Mouse (Mus musculus): ENCODE results near the gene Btbd3. TPM values are rescaled to one million over a fixed set of nuclear protein-coding genes. Genes with fewer than 3 reads are reported as not detected.

The Btbd3 gene
- total RNA-seq, 1 experiment from 2014 or later = 20.9 TPM

GRCm38 (mm10) chr2:138388591-138388990, 132.2 kb downstream of the Btbd3 start:
- DNase-seq = no peak

- DNase-seq = no peak
Measured at GRCm38 (mm10) chr2:138403046-138403445, 146.7 kb downstream of the Btbd3 start.

GRCm38 (mm10) chr2:138405753-138406528, 149.6 kb downstream of the Btbd3 start:
- no peak for DNase-seq

- no peak for DNase-seq
Measured at GRCm38 (mm10) chr2:138406703-138407102, 150.3 kb downstream of the Btbd3 start.

- no peak for DNase-seq
Measured at GRCm38 (mm10) chr2:138412537-138412936, 156.2 kb downstream of the Btbd3 start.

GRCm38 (mm10) chr2:138422321-138422720, 166.0 kb downstream of the Btbd3 start:
- no peak for DNase-seq

GRCm38 (mm10) chr2:138431991-138432390, 175.6 kb downstream of the Btbd3 start:
- DNase-seq = no peak

GRCm38 (mm10) chr2:138446466-138446865, 190.1 kb downstream of the Btbd3 start:
- no peak for DNase-seq

GRCm38 (mm10) chr2:138446943-138447342, 190.6 kb downstream of the Btbd3 start:
- DNase-seq = no peak

GRCm38 (mm10) chr2:138447681-138448080, 191.3 kb downstream of the Btbd3 start:
- DNase-seq = no peak

- no peak for DNase-seq
Measured at GRCm38 (mm10) chr2:138468046-138468572, 211.7 kb downstream of the Btbd3 start.

GRCm38 (mm10) chr2:138473407-138473806, 217.0 kb downstream of the Btbd3 start:
- DNase-seq = no peak

GRCm38 (mm10) chr2:138476486-138476885, 220.1 kb downstream of the Btbd3 start:
- DNase-seq = no peak

GRCm38 (mm10) chr2:138477278-138477677, 220.9 kb downstream of the Btbd3 start:
- DNase-seq = no peak

GRCm38 (mm10) chr2:138482541-138482940, 226.2 kb downstream of the Btbd3 start:
- no peak for DNase-seq

GRCm38 (mm10) chr2:138484871-138485270, 228.5 kb downstream of the Btbd3 start:
- no peak for DNase-seq

GRCm38 (mm10) chr2:138490688-138491405, 234.5 kb downstream of the Btbd3 start:
- DNase-seq = no peak

GRCm38 (mm10) chr2:138492176-138492575, 235.8 kb downstream of the Btbd3 start:
- no peak for DNase-seq

- no peak for DNase-seq
Measured at GRCm38 (mm10) chr2:138503866-138504380, 247.6 kb downstream of the Btbd3 start.

- no peak for DNase-seq
Measured at GRCm38 (mm10) chr2:138515531-138515930, 259.2 kb downstream of the Btbd3 start.

- DNase-seq = no peak
Measured at GRCm38 (mm10) chr2:138528461-138528860, 272.1 kb downstream of the Btbd3 start.

- DNase-seq = no peak
Measured at GRCm38 (mm10) chr2:138531160-138531967, 275.0 kb downstream of the Btbd3 start.

Measured in adrenal gland, postnatal 25 days (tissue).